Mouse (Mus musculus) intestine, embryonic 15.5 days (tissue): ENCODE measurements at regions not wholly inside any gene's neighbourhood (a gene's known extent, or its start where the extent isn't known, plus 50 kb on each side); places are given as distances from the start of the nearest gene placed in this dataset.

Experiments
- ATAC-seq: fragments of 200-750 bp; cut with Nextera tagmentation; 2 replicates; pipeline ENCODE4 v1.8.0; 2017; ENCODE audit warnings: moderate TSS enrichment, moderate library complexity
- H3K27ac ChIP-seq: fragments of 300-500 bp; sonication (generic); 2 replicates; pipeline ENCODE4 v1.5.1; 2015; ENCODE audit warnings: mild to moderate bottlenecking, inconsistent platforms
- H3K27me3 ChIP-seq: fragments of 300-500 bp; sonication (generic); replicated peaks from 2 replicates; pipeline ENCODE4 v1.6.1; 2015; ENCODE audit warnings: inconsistent platforms
- H3K36me3 ChIP-seq: fragments of 300-500 bp; sonication (generic); 2 replicates; pipeline ENCODE4 v1.6.1; 2015; ENCODE audit warnings: inconsistent platforms
- H3K4me1 ChIP-seq: fragments of 300-500 bp; sonication (generic); replicated peaks from 2 replicates; pipeline ENCODE4 v1.6.1; 2015; ENCODE audit warnings: inconsistent platforms
- H3K4me2 ChIP-seq: fragments of 300-500 bp; sonication (generic); replicated peaks from 2 replicates; pipeline ENCODE4 v1.6.1; 2015; ENCODE audit warnings: mild to moderate bottlenecking, inconsistent platforms
- H3K4me3 ChIP-seq: fragments of 300-500 bp; sonication (generic); replicated peaks from 2 replicates; pipeline ENCODE4 v1.5.1; 2015; ENCODE audit warnings: inconsistent platforms
- H3K9ac ChIP-seq: fragments of 300-500 bp; sonication (generic); 2 replicates; pipeline ENCODE4 v1.6.1; 2015; ENCODE audit warnings: inconsistent platforms
- H3K9me3 ChIP-seq: fragments of 300-500 bp; sonication (generic); 2 replicates; pipeline ENCODE4 v1.6.1; 2016; ENCODE audit warnings: inconsistent platforms
- WGBS: fragments of 180-500 bp; shearing (Covaris S2); methylation state at CpG from one replicate; pipeline ENCODE4 v1.1.7; 2015; 5-methylcytosine and 5-hydroxymethylcytosine counted together

GRCm38 (mm10) chr10:92024203-92024602 is 698.0 kb downstream of the Nedd1 start:
- H3K36me3 ChIP-seq = no peaks in the 10 kb centered on the region
- no peak overlapping the region for H3K4me2 ChIP-seq
- no peaks in the 10 kb centered on the region for H3K9me3 ChIP-seq
- WGBS = 59% methylated on average over 1 of the region's 1 CpGs
- no peaks in the 10 kb centered on the region for H3K27me3 ChIP-seq
- ATAC-seq = no peak
- no peak overlapping the region for H3K27ac ChIP-seq
- no peaks in the 10 kb centered on the region for H3K4me1 ChIP-seq
- H3K4me3 ChIP-seq = no peak overlapping the region
- H3K9ac ChIP-seq = no peak overlapping the region

GRCm38 (mm10) chr10:92021036-92021435 is 701.2 kb downstream of the Nedd1 start:
- H3K4me2 ChIP-seq = no peak overlapping the region
- no peak overlapping the region for H3K27ac ChIP-seq
- no peak overlapping the region for H3K9ac ChIP-seq
- no peaks in the 10 kb centered on the region for H3K27me3 ChIP-seq
- H3K9me3 ChIP-seq = no peaks in the 10 kb centered on the region
- WGBS = 74% methylated on average over 1 of the region's 1 CpGs
- ATAC-seq = no peak
- no peak overlapping the region for H3K4me3 ChIP-seq
- H3K36me3 ChIP-seq = no peaks in the 10 kb centered on the region
- no peaks in the 10 kb centered on the region for H3K4me1 ChIP-seq

GRCm38 (mm10) chr10:92009551-92009950 is 712.7 kb downstream of the Nedd1 start:
- Histone ChIP-seq H3K4me1 (no peaks in the 10 kb centered on the region), H3K36me3 (no peaks in the 10 kb centered on the region), H3K27ac (no peak overlapping the region), H3K4me3 (no peak overlapping the region), H3K9ac (no peak overlapping the region), H3K27me3 (no peaks in the 10 kb centered on the region), H3K4me2 (no peak overlapping the region), H3K9me3 (no peaks in the 10 kb centered on the region)
- 59% methylated on average over 10 of the region's 10 CpGs for WGBS
- ATAC-seq = no peak

- WGBS = 96% methylated on average over 2 of the region's 2 CpGs
- H3K27ac ChIP-seq = no peak overlapping the region
- no peaks in the 10 kb centered on the region for H3K36me3 ChIP-seq
- no peak overlapping the region for H3K4me2 ChIP-seq
- no peaks in the 10 kb centered on the region for H3K9me3 ChIP-seq
- no peak overlapping the region for H3K4me3 ChIP-seq
- ATAC-seq = no peak
- H3K27me3 ChIP-seq = no peaks in the 10 kb centered on the region
- H3K9ac ChIP-seq = no peak overlapping the region
- H3K4me1 ChIP-seq = no peaks in the 10 kb centered on the region
These were observed 714.3 kb downstream of the Nedd1 start for GRCm38 (mm10) chr10:92007891-92008290.

DNA sequence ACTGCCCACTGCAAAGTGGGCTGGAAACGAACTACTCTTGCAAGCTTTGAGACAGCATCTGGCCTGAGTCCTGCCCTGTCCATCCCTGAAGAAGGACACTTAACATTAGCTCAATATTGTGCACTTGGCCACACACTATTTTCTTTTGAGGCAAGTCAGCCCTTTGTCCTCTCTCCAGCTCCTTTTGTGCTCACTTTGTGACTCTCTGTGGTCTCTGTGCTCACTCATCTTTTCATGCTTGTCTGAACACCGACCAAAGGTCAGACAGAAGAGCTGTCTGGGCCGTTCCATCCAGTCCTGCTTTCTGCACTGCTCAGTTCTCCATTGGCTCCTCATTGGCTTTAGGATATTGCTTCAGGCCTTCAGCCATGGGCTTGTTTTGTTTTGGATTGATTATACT is 715.8 kb downstream of the Nedd1 start:
- H3K27ac ChIP-seq = no peak overlapping the region
- H3K4me2 ChIP-seq = no peak overlapping the region
- no peaks in the 10 kb centered on the region for H3K27me3 ChIP-seq
- no peak overlapping the region for H3K4me3 ChIP-seq
- H3K9ac ChIP-seq = no peak overlapping the region
- no peaks in the 10 kb centered on the region for H3K4me1 ChIP-seq
- no peaks in the 10 kb centered on the region for H3K9me3 ChIP-seq
- 66% methylated on average over 3 of the region's 3 CpGs for WGBS
- H3K36me3 ChIP-seq = no peaks in the 10 kb centered on the region
- ATAC-seq = no peak

GRCm38 (mm10) chr10:91991040-91991439 is 731.2 kb downstream of the Nedd1 start:
- no peak for ATAC-seq
- H3K36me3 ChIP-seq = no peaks in the 10 kb centered on the region
- H3K9me3 ChIP-seq = no peaks in the 10 kb centered on the region
- 78% methylated on average over 4 of the region's 4 CpGs for WGBS
- H3K4me3 ChIP-seq = no peak overlapping the region
- H3K9ac ChIP-seq = no peak overlapping the region
- no peak overlapping the region for H3K27ac ChIP-seq
- no peaks in the 10 kb centered on the region for H3K4me1 ChIP-seq
- H3K27me3 ChIP-seq = no peaks in the 10 kb centered on the region
- no peak overlapping the region for H3K4me2 ChIP-seq

DNA sequence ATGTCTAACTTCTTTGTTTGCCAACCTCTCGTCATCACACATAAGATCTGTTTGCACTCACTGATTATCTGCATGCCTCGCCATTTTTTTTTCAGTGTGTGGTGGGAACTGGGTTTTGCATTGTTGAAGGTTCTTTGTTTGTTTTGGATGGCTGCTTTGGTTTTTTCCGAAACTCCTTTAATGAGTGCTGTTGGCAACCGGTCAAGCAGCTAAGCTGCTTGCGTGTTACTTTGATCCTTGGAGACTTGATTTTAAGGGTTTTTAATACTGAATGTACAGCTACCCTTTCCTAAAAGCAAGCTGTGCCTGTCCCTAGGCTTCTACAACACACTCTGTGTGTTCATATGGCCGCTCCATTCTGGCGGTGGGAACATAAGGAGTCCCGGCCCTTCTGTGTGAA is 733.9 kb downstream of the Nedd1 start:
- Histone ChIP-seq H3K36me3 (no peaks in the 10 kb centered on the region), H3K9me3 (no peaks in the 10 kb centered on the region), H3K4me2 (no peak overlapping the region), H3K4me3 (no peak overlapping the region), H3K27ac (no peak overlapping the region), H3K27me3 (no peaks in the 10 kb centered on the region), H3K9ac (no peak overlapping the region), H3K4me1 (no peaks in the 10 kb centered on the region)
- WGBS = 78% methylated on average over 8 of the region's 8 CpGs
- ATAC-seq = no peak

DNA sequence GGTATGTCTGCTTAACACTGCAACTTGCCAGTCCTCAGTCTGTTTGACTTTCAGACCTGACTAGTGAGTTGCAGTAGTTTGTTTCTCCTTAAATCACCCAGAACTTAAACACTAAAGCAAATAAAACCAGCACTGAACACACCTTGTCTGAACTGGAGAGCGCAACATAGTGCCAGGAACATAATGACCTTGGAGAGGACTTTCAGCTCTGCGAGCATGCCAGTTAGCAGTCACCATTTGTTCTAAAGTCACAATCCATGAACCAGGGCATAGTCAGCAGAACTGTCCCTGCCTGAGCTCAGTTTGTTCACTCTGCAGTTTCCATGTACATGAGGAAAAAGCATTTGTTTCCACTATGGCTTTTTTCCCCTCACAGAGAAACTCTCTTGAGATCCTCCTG is 742.4 kb downstream of the Nedd1 start:
- Histone ChIP-seq H3K9ac (no peak overlapping the region), H3K27me3 (no peaks in the 10 kb centered on the region)

DNA sequence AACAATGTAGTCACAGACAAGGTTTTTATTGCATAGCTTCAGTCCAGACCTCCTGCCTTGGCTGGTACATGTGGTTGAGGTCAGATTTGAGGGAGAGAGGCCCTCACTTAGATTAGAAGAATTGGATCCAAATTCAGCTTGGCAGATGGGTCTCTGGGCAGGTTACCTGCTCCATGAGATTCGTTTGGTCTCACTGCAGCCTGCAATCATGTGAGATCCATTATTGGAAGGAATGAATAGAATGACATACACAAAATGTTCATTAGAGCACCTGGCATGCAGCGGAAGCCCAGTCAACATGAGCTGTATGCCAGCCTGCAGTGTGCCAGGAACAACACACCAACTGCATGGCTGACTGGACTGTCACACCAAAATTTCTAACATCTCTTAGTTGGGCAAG is 750.3 kb downstream of the Nedd1 start:
- WGBS = 78% methylated on average over 2 of the region's 2 CpGs
- H3K4me2 ChIP-seq = no peak overlapping the region
- H3K36me3 ChIP-seq = no peaks in the 10 kb centered on the region
- ATAC-seq = no peak
- H3K4me3 ChIP-seq = no peak overlapping the region
- no peaks in the 10 kb centered on the region for H3K4me1 ChIP-seq
- H3K9me3 ChIP-seq = no peaks in the 10 kb centered on the region
- H3K27me3 ChIP-seq = no peaks in the 10 kb centered on the region
- no peak overlapping the region for H3K27ac ChIP-seq
- no peak overlapping the region for H3K9ac ChIP-seq

More for the DNA sequence above, 742.4 kb downstream of the Nedd1 start:
- H3K36me3 ChIP-seq = no peaks in the 10 kb centered on the region
- H3K4me2 ChIP-seq = no peak overlapping the region
- no peaks in the 10 kb centered on the region for H3K9me3 ChIP-seq
- no peaks in the 10 kb centered on the region for H3K4me1 ChIP-seq
- WGBS = 75% methylated on average over 2 of the region's 2 CpGs
- no peak for ATAC-seq
- H3K27ac ChIP-seq = no peak overlapping the region
- no peak overlapping the region for H3K4me3 ChIP-seq

DNA sequence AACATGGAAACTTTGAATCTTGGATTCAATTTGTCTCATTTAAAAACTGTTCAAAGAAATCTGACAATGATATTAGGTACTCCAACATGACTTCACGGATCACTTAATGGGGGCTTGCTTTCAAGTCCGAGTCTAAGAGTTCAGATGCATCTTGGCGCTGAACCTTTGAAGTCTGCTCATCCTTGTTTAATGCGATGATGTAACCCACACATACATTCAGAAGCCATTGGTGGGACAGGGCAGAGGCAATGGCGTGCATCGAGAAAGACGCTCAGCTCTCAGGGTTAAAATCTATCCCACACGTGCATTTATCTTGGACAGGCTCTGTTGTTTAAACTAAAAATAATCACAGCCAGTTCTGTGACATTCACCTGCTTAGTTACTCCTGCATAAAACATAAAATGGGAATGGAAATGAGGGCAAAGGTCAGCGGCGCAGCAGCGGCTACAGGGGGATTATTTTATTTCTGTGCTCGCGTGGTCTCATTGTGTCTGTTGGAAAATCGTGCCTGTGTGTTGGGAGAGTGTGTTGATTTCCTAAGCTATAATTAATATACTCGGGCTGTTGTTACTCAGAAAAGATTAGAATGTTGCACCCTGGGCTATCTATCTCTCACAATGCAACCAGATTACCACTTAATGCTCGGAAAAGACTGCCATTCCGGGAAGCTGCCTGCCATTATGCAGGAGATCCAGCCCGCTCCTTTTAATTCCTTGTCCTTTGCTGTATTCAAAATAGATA is 754.5 kb downstream of the Nedd1 start:
- Histone ChIP-seq H3K9ac (no peak overlapping the region), H3K27me3 (no peaks in the 10 kb centered on the region), H3K4me1 (no peaks in the 10 kb centered on the region), H3K9me3 (no peaks in the 10 kb centered on the region), H3K27ac (no peak overlapping the region), H3K4me2 (no peak overlapping the region), H3K4me3 (no peak overlapping the region), H3K36me3 (no peaks in the 10 kb centered on the region)
- WGBS = 84% methylated on average over 18 of the region's 18 CpGs
- ATAC-seq = no peak

GRCm38 (mm10) chr10:91959734-91960492 is 762.3 kb downstream of the Nedd1 start:
- Histone ChIP-seq H3K9me3 (no peaks in the 10 kb centered on the region), H3K4me3 (no peak overlapping the region), H3K9ac (no peak overlapping the region), H3K4me1 (no peaks in the 10 kb centered on the region), H3K4me2 (no peak overlapping the region), H3K27me3 (no peaks in the 10 kb centered on the region), H3K27ac (no peak overlapping the region), H3K36me3 (no peaks in the 10 kb centered on the region)
- WGBS = 76% methylated on average over 6 of the region's 6 CpGs
- no peak for ATAC-seq

DNA sequence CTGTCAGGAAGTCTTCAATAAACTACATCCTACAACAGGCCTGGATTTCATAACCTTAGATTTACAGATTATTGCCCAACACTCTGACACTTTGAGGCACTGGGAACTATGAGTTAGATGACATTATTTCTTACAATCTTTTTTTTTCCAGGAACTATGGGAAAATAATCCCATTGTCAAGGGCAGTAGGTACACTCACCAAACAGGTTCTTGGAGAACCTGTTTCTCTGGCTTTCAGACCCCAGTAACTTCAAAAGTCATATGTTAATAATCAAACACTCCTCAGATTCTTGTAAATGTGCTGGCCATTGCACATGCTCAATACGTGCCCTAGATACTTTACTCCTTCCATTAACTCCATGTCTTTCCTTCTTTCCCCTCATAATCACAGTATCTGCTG is 769.1 kb downstream of the Nedd1 start:
- peak; percentile 94 for ATAC-seq
- Histone ChIP-seq H3K27ac (no peak overlapping the region), H3K9ac (no peak overlapping the region), H3K27me3 (no peaks in the 10 kb centered on the region), H3K4me3 (no peak overlapping the region), H3K36me3 (no peaks in the 10 kb centered on the region), H3K4me2 (no peak overlapping the region), H3K4me1 (no peaks in the 10 kb centered on the region), H3K9me3 (no peaks in the 10 kb centered on the region)
- 61% methylated on average over 1 of the region's 1 CpGs for WGBS

GRCm38 (mm10) chr10:91923626-91924025 is 742.5 kb upstream of the Tmpo start:
- H3K9ac ChIP-seq = no peak overlapping the region
- no peaks in the 10 kb centered on the region for H3K27me3 ChIP-seq
- H3K4me3 ChIP-seq = no peak overlapping the region
- no peaks in the 10 kb centered on the region for H3K9me3 ChIP-seq
- no peaks in the 10 kb centered on the region for H3K4me1 ChIP-seq
- no peak overlapping the region for H3K4me2 ChIP-seq
- ATAC-seq = no peak
- no peak overlapping the region for H3K27ac ChIP-seq
- H3K36me3 ChIP-seq = no peaks in the 10 kb centered on the region
- WGBS = 77% methylated on average over 3 of the region's 3 CpGs
